Mouse (Mus musculus) midbrain, embryonic 12.5 days (tissue): ENCODE data around the gene Tfb2m. TPM values are rescaled to one million over a fixed set of nuclear protein-coding genes. Genes with fewer than 3 reads are reported as not detected.

Source experiments
- ATAC-seq: fragments of 200-750 bp; cut with Nextera tagmentation; 2 replicates; pipeline ENCODE4 v1.8.0; 2017; ENCODE audit warnings: low read depth, moderate TSS enrichment, moderate library complexity; ENCODE audit not compliant: low FRiP score
- H3K27ac ChIP-seq: fragments of 300-500 bp; sonication (generic); replicated peaks from 2 replicates; pipeline ENCODE4 v1.5.1; 2016; ENCODE audit warnings: mild to moderate bottlenecking
- H3K27me3 ChIP-seq: fragments of 300-500 bp; sonication (generic); 2 replicates; pipeline ENCODE4 v1.6.1; 2016; ENCODE audit warnings: mild to moderate bottlenecking
- H3K36me3 ChIP-seq: fragments of 300-500 bp; sonication (generic); 2 replicates; pipeline ENCODE4 v1.6.1; 2016
- H3K4me1 ChIP-seq: fragments of 300-500 bp; sonication (generic); 2 replicates; pipeline ENCODE4 v1.6.1; 2016
- H3K4me2 ChIP-seq: fragments of 300-500 bp; sonication (generic); replicated peaks from 2 replicates; pipeline ENCODE4 v1.6.1; 2016; ENCODE audit warnings: mild to moderate bottlenecking, moderate library complexity
- H3K4me3 ChIP-seq: fragments of 300-500 bp; sonication (generic); 2 replicates; pipeline ENCODE4 v1.5.1; 2016; ENCODE audit warnings: mild to moderate bottlenecking
- H3K9ac ChIP-seq: fragments of 300-500 bp; sonication (generic); replicated peaks from 2 replicates; pipeline ENCODE4 v1.6.1; 2016; ENCODE audit warnings: mild to moderate bottlenecking, moderate library complexity
- H3K9me3 ChIP-seq: fragments of 300-500 bp; sonication (generic); 2 replicates; pipeline ENCODE4 v1.6.1; 2016; ENCODE audit warnings: mild to moderate bottlenecking
- whole genome bisulfite sequencing: fragments of 180-500 bp; shearing (Covaris S2); methylation state at CpG from one replicate; pipeline ENCODE4 v1.1.7; 2016; 5-methylcytosine and 5-hydroxymethylcytosine counted together
- polyA plus RNA-seq: library from polyadenylated mRNA; unstranded; fragments of >200 nt; fragmentation: Nextera tagmentation; extraction: Ambion mirVana; gene quantifications from 2 replicates; pipeline ENCODE4 v1.2.1, GENCODE M21; 2016

The Tfb2m gene
- polyA plus RNA-seq, 1 experiment from 2014 or later = 24.6 TPM

DNA sequence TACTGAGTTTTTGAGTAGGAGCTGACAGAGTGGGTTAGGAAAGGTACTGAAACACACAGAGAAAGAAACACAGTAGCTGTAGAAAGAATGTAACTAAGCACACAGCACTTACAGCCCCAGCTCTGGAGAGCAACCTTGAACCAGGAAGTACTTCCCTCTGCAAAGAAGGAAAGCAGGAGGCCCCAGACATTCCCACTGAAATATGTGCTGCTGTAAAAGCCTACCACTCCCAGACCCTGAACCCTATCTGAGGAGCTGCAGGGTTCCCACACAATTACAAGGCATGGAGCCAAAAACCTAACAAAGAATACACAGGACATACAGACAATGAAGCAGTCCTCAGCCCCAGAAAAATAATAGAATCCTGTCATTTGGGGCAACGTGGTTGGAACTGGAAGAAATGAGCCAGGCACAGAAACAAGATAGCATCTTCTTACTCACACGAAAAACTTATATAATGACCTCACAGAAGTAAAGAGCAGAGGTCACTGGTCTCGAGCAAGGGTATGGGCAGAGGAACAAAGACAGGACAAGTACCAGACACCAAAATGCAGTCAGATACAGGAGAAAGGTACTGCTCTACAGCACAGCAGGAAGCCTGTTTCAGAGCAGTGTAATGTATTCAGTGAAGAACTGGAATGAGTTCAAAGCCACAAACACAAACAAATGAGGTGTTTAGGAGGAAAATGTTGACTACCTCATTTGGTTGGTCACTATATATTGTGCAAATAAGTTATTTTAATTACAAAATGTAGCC lies 60.1 kb downstream of the Tfb2m start:
- H3K9ac ChIP-seq = no peak overlapping the region
- no peak for ATAC-seq
- no peaks in the 10 kb centered on the region for H3K27me3 ChIP-seq
- WGBS = 46% methylated on average over 3 of the region's 3 CpGs
- H3K4me2 ChIP-seq = no peak overlapping the region
- peaks cover 6% of the 10 kb centered on the region; the same call in 1 of the 2 replicates for H3K4me1 ChIP-seq
- H3K36me3 ChIP-seq = no peaks in the 10 kb centered on the region
- no peak overlapping the region for H3K27ac ChIP-seq
- H3K9me3 ChIP-seq = no peaks in the 10 kb centered on the region
- H3K4me3 ChIP-seq = no peak overlapping the region

DNA sequence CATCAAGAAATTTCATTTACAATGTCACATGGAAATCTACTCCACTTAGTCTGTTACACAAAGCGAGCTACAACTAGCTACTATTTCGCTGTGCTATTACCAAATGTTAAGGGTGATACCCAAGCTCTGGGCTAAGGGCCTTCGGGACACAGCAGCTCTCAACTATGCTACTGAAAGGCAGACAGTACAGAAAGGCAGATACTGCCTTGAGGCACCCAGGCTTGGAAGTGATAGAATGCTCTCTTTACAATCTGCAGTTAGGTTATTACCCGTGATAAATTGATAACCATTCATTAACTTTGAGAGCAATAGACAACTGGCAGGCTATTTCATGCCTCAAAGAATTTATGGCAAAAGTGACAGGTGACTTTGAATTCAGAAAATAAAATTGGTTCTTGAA lies 65.2 kb downstream of the Tfb2m start:
- no peak for ATAC-seq
- no peak overlapping the region for H3K9ac ChIP-seq

More for the DNA sequence above, 65.2 kb downstream of the Tfb2m start:
- H3K4me2 ChIP-seq = no peak overlapping the region
- H3K27ac ChIP-seq = no peak overlapping the region
- H3K4me3 ChIP-seq = no peak overlapping the region
- H3K9me3 ChIP-seq = no peaks in the 10 kb centered on the region
- no peaks in the 10 kb centered on the region for H3K36me3 ChIP-seq
- 0 out of 2 replicates have a peak, but pooled peaks cover 2% of the 10 kb centered on the region for H3K4me1 ChIP-seq
- no peaks in the 10 kb centered on the region for H3K27me3 ChIP-seq
- WGBS = 84% methylated on average over 4 of the region's 4 CpGs

Other genes with a start within 250 kb of the Tfb2m start
- gene Smyd3, start 28.2 kb downstream of the Tfb2m start, polyA plus RNA-seq = 12.2 and 14.3 TPM in 2 replicates
- 26.9 and 32.3 TPM in 2 replicates for gene Cnst, start 103 bp upstream of the Tfb2m start, polyA plus RNA-seq
- gene Sccpdh, start 121.9 kb upstream of the Tfb2m start, polyA plus RNA-seq = 90.1 and 96.3 TPM in 2 replicates
- gene Kif28, start 199.0 kb upstream of the Tfb2m start, polyA plus RNA-seq = not detected in 2 replicates